Mouse (Mus musculus) right cerebral cortex, postnatal 10 days (tissue): ENCODE results near the gene Hmgb2.
"Not testable (repeated sequence)": the region's sequence is repeated elsewhere in the genome, so short reads cannot be mapped to it uniquely, and the experiment has no call there.

Experiments used
- DNase-seq, 2 experiments: peaks; one replicate each; pipeline ENCODE4 v3.0.0; 2021; ENCODE audit warnings: low spot score in 2 of 2

Hmgb2 gene

GRCm38 (mm10) chr8:57511316-57512118 is at the start of gene Hmgb2:
Hmgb2 (plus strand) TSS chr8:57511907.
- peak; percentile 100 for DNase-seq

- DNase-seq, result no peak
These were observed 48.9 kb upstream of the Hmgb2 start for GRCm38 (mm10) chr8:57462839-57463238.

GRCm38 (mm10) chr8:57463757-57464156 is 48.0 kb upstream of the Hmgb2 start:
- no peak for DNase-seq

GRCm38 (mm10) chr8:57468624-57469023 is 43.1 kb upstream of the Hmgb2 start:
- DNase-seq, result peak; percentile 47 to 59

- no peak for DNase-seq
These were observed 40.8 kb upstream of the Hmgb2 start for GRCm38 (mm10) chr8:57470863-57471262.

GRCm38 (mm10) chr8:57473751-57474150 is 38.0 kb upstream of the Hmgb2 start:
- DNase-seq, result no peak

- no peak for DNase-seq
These were observed 33.3 kb upstream of the Hmgb2 start for GRCm38 (mm10) chr8:57478406-57478805.

- no peak for DNase-seq
These were observed 32.0 kb upstream of the Hmgb2 start for GRCm38 (mm10) chr8:57479700-57480099.

- DNase-seq, result no peak
These were observed 31.1 kb upstream of the Hmgb2 start for GRCm38 (mm10) chr8:57480606-57481005.

- DNase-seq, result peak; percentile 63 to 64
These were observed 24.9 kb upstream of the Hmgb2 start for GRCm38 (mm10) chr8:57486491-57487440.

- peak; percentile 98 to 99 for DNase-seq
These were observed 24.1 kb upstream of the Hmgb2 start, which contains the start of gene Sap30 for GRCm38 (mm10) chr8:57487441-57488155. Sap30 (minus strand) TSS chr8:57487860.

GRCm38 (mm10) chr8:57488312-57488765 is 23.4 kb upstream of the Hmgb2 start:
- peak; percentile 49 to 57 for DNase-seq

- no peak for DNase-seq
These were observed 22.3 kb upstream of the Hmgb2 start for GRCm38 (mm10) chr8:57489366-57489765.

- no peak for DNase-seq
These were observed 21.8 kb upstream of the Hmgb2 start for GRCm38 (mm10) chr8:57489896-57490295.

GRCm38 (mm10) chr8:57491873-57492272 is 19.8 kb upstream of the Hmgb2 start:
- DNase-seq, result peak in 1 of 2 experiments; percentile 7

- no peak for DNase-seq
These were observed 13.2 kb upstream of the Hmgb2 start for GRCm38 (mm10) chr8:57498494-57498846.

- DNase-seq, result peak; percentile 52 to 69
These were observed 12.7 kb upstream of the Hmgb2 start for GRCm38 (mm10) chr8:57498847-57499511.

GRCm38 (mm10) chr8:57503641-57504040 is 8.1 kb upstream of the Hmgb2 start:
- peak; percentile 43 to 51 for DNase-seq

- DNase-seq, result not testable (repeated sequence)
These were observed 6.2 kb upstream of the Hmgb2 start for GRCm38 (mm10) chr8:57505500-57505899.

GRCm38 (mm10) chr8:57507556-57508063 is 4.1 kb upstream of the Hmgb2 start:
- peak in 1 of 2 experiments; percentile 7 for DNase-seq

GRCm38 (mm10) chr8:57508657-57509056 is 3.0 kb upstream of the Hmgb2 start:
- no peak for DNase-seq
